Mouse (Mus musculus): ENCODE data around the gene Impdh1. TPM values are rescaled to one million over a fixed set of nuclear protein-coding genes. Genes with fewer than 3 reads are reported as not detected.
"Not testable (repeated sequence)": the region's sequence is repeated elsewhere in the genome, so short reads cannot be mapped to it uniquely, and the experiment has no call there.

The Impdh1 gene
- polyA plus RNA-seq, 1 experiment from 2014 or later = 51.8 TPM

DNA sequence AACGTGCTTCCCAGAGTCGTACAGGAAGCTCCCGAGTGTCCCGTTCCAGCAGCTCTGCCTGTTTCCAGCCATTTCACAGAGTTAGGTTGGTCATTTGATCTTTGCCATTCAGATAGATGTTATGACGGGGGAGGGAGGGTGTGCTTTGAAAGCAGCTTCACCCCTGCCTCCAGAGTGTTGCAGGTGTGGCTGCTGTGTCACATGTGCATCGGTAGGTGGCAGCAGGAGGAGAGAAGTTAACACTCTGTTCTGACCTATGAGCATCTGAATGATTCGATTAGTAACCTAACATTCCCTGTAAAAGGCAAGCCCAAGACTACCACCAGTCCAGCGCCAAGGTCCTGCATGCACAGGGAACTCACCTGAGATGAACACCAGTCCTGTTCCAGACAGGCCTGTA lies 18.1 kb upstream of the Impdh1 start:
- ATAC-seq = no peak
- Histone ChIP-seq H3K4me1 (replicated peaks) (no peaks in the 10 kb centered on the region), H3K9ac (replicated peaks) (no peak overlapping the region), H3K4me2 (replicated peaks) (no peak overlapping the region), H3K27ac (no peak overlapping the region), H3K27me3 (no peaks in the 10 kb centered on the region), H3K36me3 (no peaks in the 10 kb centered on the region), H3K9me3 (no peaks in the 10 kb centered on the region), H3K4me3 (replicated peaks) (no peak overlapping the region)
- 51% methylated on average over 8 of the region's 8 CpGs for WGBS

DNA sequence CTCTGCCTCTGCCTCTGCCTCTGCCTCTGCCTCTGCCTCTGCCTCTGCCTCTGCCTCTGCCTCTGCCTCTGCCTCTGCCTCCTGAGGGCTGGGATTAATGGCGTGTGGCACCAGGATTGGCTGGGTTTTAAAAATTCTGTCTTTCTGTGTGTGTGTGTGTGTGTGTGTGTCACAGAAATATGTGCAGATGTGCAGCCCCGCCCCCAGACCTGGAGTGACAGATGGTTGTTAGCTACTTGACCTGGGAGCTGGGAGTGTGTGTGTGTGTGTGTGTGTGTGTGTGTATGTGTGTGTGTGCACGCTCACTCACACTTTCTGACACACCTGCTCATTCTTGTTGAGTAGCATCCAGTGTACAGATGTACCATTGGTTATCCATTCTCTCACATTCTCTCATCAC lies 17.5 kb upstream of the Impdh1 start:
- Histone ChIP-seq H3K27me3 (no peaks in the 10 kb centered on the region), H3K4me1 (replicated peaks) (no peaks in the 10 kb centered on the region), H3K4me2 (replicated peaks) (no peak overlapping the region), H3K9ac (replicated peaks) (no peak overlapping the region), H3K4me3 (replicated peaks) (no peak overlapping the region), H3K9me3 (no peaks in the 10 kb centered on the region), H3K27ac (no peak overlapping the region), H3K36me3 (no peaks in the 10 kb centered on the region)
- ATAC-seq = no peak
- 70% methylated on average over 3 of the region's 3 CpGs for WGBS

DNA sequence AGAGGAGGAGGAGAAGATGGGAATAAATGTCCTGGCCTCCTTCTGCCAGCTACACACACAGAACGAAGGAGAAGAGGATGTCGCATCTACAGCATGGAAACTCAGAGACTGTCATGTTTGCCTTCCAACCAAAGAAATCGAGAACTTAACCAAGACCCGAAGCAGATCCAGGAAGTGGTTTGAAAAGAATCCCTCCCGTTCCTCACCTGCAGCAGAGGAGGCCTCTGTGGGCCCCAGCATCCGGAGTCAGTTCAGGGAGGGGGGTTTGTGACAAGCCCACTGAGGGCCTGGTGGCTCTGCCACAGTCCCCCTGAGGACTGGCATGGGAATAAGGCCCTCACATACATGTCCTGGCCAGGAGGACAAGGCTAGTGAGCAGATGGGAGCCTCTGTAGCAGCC lies 16.2 kb upstream of the Impdh1 start:
- ATAC-seq = no peak
- Histone ChIP-seq H3K36me3 (no peaks in the 10 kb centered on the region), H3K27me3 (no peaks in the 10 kb centered on the region), H3K4me3 (replicated peaks) (no peak overlapping the region), H3K4me2 (replicated peaks) (no peak overlapping the region), H3K27ac (no peak overlapping the region), H3K9me3 (no peaks in the 10 kb centered on the region), H3K4me1 (replicated peaks) (no peaks in the 10 kb centered on the region), H3K9ac (replicated peaks) (no peak overlapping the region)
- WGBS = 82% methylated on average over 6 of the region's 6 CpGs

DNA sequence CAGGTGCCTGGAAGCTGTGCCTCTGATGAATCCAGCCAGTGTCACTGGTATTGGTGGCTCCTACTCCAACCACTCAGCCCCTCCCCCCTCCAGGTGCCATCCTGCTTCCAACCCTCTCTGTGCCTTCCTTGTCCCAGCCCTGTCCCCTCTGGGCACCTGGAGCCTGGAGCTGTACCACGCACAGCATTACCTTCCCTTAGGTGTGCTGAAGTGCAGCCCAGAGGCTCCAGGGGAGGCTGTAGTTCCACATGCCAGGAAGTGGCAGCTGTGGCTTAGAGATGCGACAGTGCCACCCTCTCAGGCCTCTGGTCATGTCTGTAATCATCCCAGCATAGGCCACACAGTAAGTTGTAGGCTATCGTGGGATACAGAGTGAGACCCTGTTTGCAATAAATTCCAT lies 15.6 kb upstream of the Impdh1 start:
- no peak for ATAC-seq
- Histone ChIP-seq H3K9ac (replicated peaks) (no peak overlapping the region), H3K4me1 (replicated peaks) (no peaks in the 10 kb centered on the region), H3K9me3 (no peaks in the 10 kb centered on the region), H3K4me2 (replicated peaks) (no peak overlapping the region), H3K27me3 (no peaks in the 10 kb centered on the region), H3K27ac (no peak overlapping the region), H3K4me3 (replicated peaks) (no peak overlapping the region), H3K36me3 (no peaks in the 10 kb centered on the region)
- WGBS = 76% methylated on average over 3 of the region's 3 CpGs

DNA sequence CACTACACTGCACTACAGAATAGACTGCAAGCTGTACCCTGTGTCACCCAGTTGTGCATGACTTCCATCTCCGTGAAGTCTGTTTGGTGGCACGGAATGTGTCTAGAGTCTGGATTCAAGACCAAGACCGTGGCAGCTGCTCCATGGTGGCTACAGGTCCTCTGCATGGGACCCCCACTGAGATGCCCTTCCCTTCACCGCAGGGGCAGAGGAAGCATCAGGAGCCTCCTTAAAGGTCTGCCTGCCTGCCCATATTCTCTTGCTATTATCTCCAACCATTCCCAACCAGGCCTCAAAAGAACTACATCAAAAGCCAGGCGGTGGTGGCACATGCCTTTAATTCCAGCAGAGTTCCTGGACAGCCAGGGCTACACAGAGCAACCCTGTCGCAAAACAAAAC lies 14.2 kb upstream of the Impdh1 start:
- Histone ChIP-seq H3K9me3 (no peaks in the 10 kb centered on the region), H3K27ac (no peak overlapping the region), H3K4me2 (replicated peaks) (no peak overlapping the region), H3K4me3 (replicated peaks) (no peak overlapping the region), H3K9ac (replicated peaks) (no peak overlapping the region), H3K36me3 (no peaks in the 10 kb centered on the region), H3K4me1 (replicated peaks) (no peaks in the 10 kb centered on the region), H3K27me3 (no peaks in the 10 kb centered on the region)
- ATAC-seq = no peak
- WGBS = 64% methylated on average over 6 of the region's 6 CpGs

DNA sequence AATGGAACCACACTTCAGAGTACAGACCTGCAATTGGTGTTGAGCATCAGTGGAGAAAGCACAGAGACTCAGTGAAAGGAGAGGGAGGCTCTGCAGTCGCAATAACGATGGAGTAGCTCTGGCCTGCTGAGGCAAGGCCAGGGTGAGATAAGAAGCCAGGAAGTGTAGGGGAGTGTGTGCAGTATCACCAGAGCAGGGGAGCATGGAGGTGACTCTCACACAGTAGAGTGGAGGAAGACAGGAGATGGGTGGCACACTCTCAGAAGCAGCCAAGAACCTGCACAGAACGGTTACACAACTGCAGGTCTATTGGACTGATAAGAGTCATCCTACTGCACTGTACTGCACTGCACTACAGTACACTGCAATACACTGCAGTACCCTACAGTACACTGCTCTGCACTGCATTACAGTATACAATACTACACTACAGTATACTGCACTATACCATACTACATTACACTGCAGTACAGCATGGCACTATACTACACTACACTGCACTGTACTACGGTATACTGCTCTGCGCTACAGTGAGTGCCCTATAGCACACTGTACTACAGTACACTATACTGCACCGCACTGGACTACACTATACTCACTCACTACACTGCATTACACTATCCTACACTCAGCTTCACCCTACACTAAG lies 13.2 kb upstream of the Impdh1 start:
- Histone ChIP-seq H3K27ac (no peak overlapping the region), H3K4me2 (replicated peaks) (no peak overlapping the region), H3K4me1 (replicated peaks) (no peaks in the 10 kb centered on the region), H3K9me3 (no peaks in the 10 kb centered on the region), H3K4me3 (replicated peaks) (no peak overlapping the region), H3K9ac (replicated peaks) (no peak overlapping the region), H3K36me3 (no peaks in the 10 kb centered on the region), H3K27me3 (no peaks in the 10 kb centered on the region)
- 95% methylated on average over 6 of the region's 6 CpGs for WGBS
- ATAC-seq = peak; percentile 77

DNA sequence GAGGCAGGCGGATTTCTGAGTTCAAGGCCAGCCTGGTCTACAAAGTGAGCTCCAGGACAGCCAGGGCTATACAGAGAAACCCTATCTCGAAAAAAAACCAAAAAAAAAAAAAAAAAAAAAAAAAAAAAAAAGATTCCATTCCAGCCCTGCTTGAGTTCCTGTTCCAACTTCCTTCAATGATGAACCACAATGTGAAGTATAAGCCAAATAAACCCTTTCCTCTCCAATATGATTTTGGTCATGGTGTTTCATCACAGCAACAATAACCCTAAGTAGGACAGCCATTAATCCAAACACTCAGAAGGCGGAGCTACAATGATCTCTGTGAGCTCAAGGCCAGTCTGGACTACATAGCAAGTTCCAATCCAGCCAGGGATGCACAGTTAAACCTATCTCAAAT lies 1.6 kb upstream of the Impdh1 start:
- H3K4me1 ChIP-seq (replicated peaks) = peaks cover 36% of the 10 kb centered on the region
- H3K4me2 ChIP-seq (replicated peaks); ATAC-seq; H3K9ac ChIP-seq (replicated peaks); H3K4me3 ChIP-seq (replicated peaks); H3K9me3 ChIP-seq; H3K36me3 ChIP-seq; H3K27ac ChIP-seq: not testable (repeated sequence)
- WGBS = 85% methylated on average over 3 of the region's 3 CpGs
- H3K27me3 ChIP-seq = peaks cover 16% of the 10 kb centered on the region

DNA sequence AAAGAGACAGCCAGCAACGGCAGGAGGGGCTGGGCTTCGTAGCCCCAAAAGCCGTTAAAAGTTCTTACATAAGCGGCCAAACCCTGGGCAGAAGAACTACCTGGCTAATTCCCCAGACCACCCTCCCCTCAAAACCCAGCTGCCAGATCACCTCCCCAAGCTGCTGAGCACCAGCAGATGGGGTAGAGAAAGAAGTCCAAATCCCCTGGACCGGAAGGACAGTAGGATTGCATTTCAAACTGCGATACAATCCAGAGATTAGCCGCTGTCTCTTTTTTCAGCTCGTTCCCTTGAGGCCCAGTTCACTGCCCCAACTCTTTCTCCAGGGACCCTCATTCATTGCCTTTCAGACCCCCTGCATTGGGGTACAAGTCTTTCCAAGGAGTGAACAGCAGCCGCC lies 983 bp downstream of the Impdh1 start:
- H3K4me3 ChIP-seq (replicated peaks) = peak overlapping the region; percentile 73
- peak overlapping the region; percentile 97 for H3K4me2 ChIP-seq (replicated peaks)
- H3K27me3 ChIP-seq = peaks cover 16% of the 10 kb centered on the region
- H3K9me3 ChIP-seq = no peaks in the 10 kb centered on the region
- ATAC-seq = no peak
- peaks cover 54% of the 10 kb centered on the region for H3K4me1 ChIP-seq (replicated peaks)
- H3K27ac ChIP-seq = no peak overlapping the region
- H3K36me3 ChIP-seq = no peaks in the 10 kb centered on the region
- WGBS = 5% methylated on average over 9 of the region's 9 CpGs
- H3K9ac ChIP-seq (replicated peaks) = peak overlapping the region; percentile 82

DNA sequence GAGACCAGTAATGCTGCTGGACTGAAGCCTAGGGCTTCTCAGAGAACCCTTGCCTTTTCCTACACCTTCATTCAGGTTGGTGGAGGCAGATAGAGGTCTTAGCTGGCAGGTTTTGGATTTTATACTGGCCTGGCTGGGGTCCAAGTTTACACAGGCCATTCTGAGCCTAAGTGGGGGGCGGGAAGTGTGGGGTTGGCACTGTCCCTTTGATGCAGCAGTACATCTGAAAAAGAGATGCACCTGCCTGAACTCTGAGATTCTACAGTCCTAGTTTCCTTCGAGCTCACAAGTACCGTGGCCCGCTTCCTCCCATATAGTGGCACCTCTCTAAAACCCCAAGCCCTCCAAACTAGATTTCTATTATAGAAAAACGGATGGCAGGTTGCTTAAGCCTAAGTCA lies 1.4 kb downstream of the Impdh1 start:
- no peaks in the 10 kb centered on the region for H3K36me3 ChIP-seq
- peak overlapping the region; percentile 39; the same call in 1 of the 2 replicates for H3K9ac ChIP-seq (replicated peaks)
- no peak for ATAC-seq
- H3K4me2 ChIP-seq (replicated peaks) = peak overlapping the region; percentile 97
- peaks cover 58% of the 10 kb centered on the region for H3K4me1 ChIP-seq (replicated peaks)
- no peak overlapping the region for H3K4me3 ChIP-seq (replicated peaks)
- WGBS = 25% methylated on average over 5 of the region's 5 CpGs
- no peaks in the 10 kb centered on the region for H3K9me3 ChIP-seq
- peaks cover 16% of the 10 kb centered on the region for H3K27me3 ChIP-seq
- no peak overlapping the region for H3K27ac ChIP-seq

DNA sequence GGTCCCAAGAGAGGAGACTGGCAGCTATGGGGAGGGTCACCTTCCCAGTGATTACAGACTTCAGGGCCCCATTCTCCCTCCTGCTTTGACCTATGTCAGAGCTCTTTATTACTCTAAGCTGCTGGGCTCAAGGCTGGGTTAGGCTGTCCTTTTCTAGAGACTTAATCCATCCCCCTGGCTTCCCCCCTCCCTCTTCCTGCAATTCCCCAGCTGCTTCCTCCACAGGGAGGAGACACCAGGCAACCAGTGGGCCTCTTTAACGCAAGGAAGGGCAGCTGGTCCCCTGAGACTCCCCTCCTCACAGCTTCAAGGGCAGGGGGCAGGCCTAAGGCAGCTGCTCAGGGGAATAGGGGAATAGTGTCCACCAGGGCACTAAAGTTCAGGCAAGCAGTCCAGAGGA lies 1.9 kb downstream of the Impdh1 start:
- no peaks in the 10 kb centered on the region for H3K36me3 ChIP-seq
- peaks cover 62% of the 10 kb centered on the region for H3K4me1 ChIP-seq (replicated peaks)
- H3K4me2 ChIP-seq (replicated peaks) = peak overlapping the region; percentile 97; the same call in 1 of the 2 replicates
- no peaks in the 10 kb centered on the region for H3K9me3 ChIP-seq
- 6% methylated on average over 1 of the region's 1 CpGs for WGBS
- peak overlapping the region; percentile 39 for H3K9ac ChIP-seq (replicated peaks)
- peaks cover 16% of the 10 kb centered on the region for H3K27me3 ChIP-seq
- no peak overlapping the region for H3K4me3 ChIP-seq (replicated peaks)
- no peak for ATAC-seq
- H3K27ac ChIP-seq = no peak overlapping the region

DNA sequence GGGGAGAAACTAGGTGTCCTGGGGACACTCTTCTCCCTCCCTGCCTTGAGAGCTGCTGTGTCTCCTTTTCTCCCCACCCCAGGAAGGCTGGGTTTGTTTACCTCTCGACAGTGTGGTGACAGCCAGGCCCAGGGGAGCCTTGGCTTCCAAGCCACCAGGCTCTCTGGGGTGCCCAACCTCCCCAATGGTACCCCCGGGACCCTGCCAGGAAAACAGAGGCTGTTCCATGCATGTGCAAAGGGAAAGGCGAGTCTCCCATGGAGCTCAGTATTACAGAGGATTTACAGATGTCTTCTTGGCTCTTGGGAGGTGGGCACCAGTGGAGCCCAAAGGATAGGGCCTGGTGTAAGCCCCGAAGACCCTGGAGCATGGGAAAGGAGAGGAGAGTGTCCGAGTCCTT lies 2.7 kb downstream of the Impdh1 start:
- no peak overlapping the region for H3K9ac ChIP-seq (replicated peaks)
- no peak overlapping the region for H3K4me2 ChIP-seq (replicated peaks)
- 45% methylated on average over 5 of the region's 5 CpGs for WGBS
- H3K36me3 ChIP-seq = no peaks in the 10 kb centered on the region
- peaks cover 70% of the 10 kb centered on the region for H3K4me1 ChIP-seq (replicated peaks)
- H3K4me3 ChIP-seq (replicated peaks) = no peak overlapping the region
- peaks cover 16% of the 10 kb centered on the region for H3K27me3 ChIP-seq
- ATAC-seq = no peak
- no peak overlapping the region for H3K27ac ChIP-seq
- H3K9me3 ChIP-seq = no peaks in the 10 kb centered on the region

DNA sequence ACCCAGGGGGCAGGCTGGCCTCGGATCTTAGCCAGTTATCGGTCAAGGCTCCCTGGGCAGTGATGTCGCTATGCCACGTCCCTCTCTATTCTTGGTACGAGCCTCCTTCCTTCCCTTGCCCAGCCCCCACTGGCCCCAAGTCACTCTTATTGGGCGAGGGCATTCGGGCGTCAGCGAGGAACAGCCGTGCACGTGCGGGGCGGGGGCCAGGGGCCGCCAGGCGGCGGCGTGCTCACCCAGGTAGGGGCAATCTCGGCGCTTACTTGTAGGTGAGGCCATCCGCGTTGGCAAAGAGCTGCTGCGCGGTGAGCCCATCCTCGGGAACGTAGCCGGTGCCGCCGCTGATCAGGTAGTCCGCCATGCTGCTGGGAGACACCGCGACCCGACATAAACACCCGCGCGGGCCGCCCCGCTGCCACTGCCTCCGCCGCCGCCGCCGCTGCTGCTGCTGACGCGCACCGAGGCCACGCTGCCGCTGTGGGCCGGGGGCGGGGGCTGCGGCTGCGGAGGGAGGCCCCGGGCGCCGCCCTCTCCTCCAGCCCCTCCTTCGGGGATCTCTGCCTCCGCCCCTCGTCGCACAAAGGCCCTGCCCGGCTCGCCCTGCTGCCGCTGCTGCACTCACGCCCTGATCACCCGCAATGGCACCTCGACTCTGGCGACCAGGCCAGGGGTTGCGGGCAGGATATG lies 4.2 kb downstream of the Impdh1 start:
- Histone ChIP-seq H3K9ac (replicated peaks) (peak overlapping the region; percentile 81), H3K4me1 (replicated peaks) (peaks cover 70% of the 10 kb centered on the region), H3K36me3 (0 out of 2 replicates have a peak, but pooled peaks cover 2% of the 10 kb centered on the region), H3K4me2 (replicated peaks) (peak overlapping the region; percentile 87), H3K27ac (peak overlapping the region; percentile 87), H3K27me3 (peaks cover 16% of the 10 kb centered on the region), H3K4me3 (replicated peaks) (peak overlapping the region; percentile 68), H3K9me3 (no peaks in the 10 kb centered on the region)
- 1% methylated on average over 53 of the region's 66 CpGs for WGBS
- peak; percentile 81 for ATAC-seq

Measured in midbrain, embryonic 13.5 days (tissue).